Mouse (Mus musculus) lung, adult 2 months (tissue): ENCODE data around the gene Otulinl.

Experiments
- CTCF ChIP-seq: fragments of 200-500 bp; IDR thresholded peaks from 2 replicates; pipeline ENCODE4 v1.5.1; 2011; ENCODE audit warnings: mild to moderate bottlenecking, low read length, control low read depth; ENCODE audit not compliant: insufficient read depth
- POLR2A ChIP-seq: fragments of 200-500 bp; IDR thresholded peaks from 2 replicates; pipeline ENCODE4 v1.6.1; 2011; ENCODE audit warnings: low read depth, mild to moderate bottlenecking, control low read depth, low read length, borderline replicate concordance; ENCODE audit errors: extremely low read depth

- TF ChIP-seq POLR2A, result no peak
- TF ChIP-seq CTCF, result no peak
Measured at GRCm38 (mm10) chr15:27665392-27665911, 15.9 kb downstream of the Otulinl start.
